Mouse (Mus musculus): ENCODE data around the gene Mfsd12. TPM values are rescaled to one million over a fixed set of nuclear protein-coding genes. Genes with fewer than 3 reads are reported as not detected.

Mfsd12 gene
- total RNA-seq (2014; rRNA removed; ENCODE audit: low replicate concordance) (20.2 and 30.5 TPM in 2 replicates), polyA plus RNA-seq (2015; fragmentation: Nextera tagmentation; extraction: Ambion mirVana) (10.3 and 11.4 TPM in 2 replicates)

GRCm38 (mm10) chr10:81356991-81357844 lies at the start of gene Mfsd12:
Gene Mfsd12, plus strand, starts transcription at chr10:81357491.
- H3K27me3 ChIP-seq (ENCODE audit: control insufficient read depth, insufficient read depth, low read length) = no peaks in the 10 kb centered on the region
- peak; percentile 89 for ATAC-seq (ENCODE audit: insufficient read depth, low read depth)
- DNase-seq (ENCODE audit: low spot score) = peak; percentile 86
- peak within 1 kb of the TSS; percentile 80 for H3K9ac ChIP-seq (replicated peaks; ENCODE audit: low read depth, low read length)
- 2% methylated on average over 77 of the region's 79 CpGs for WGBS
- 0 out of 2 replicates have a peak, but pooled peaks cover 6% of the 10 kb centered on the region for H3K36me3 ChIP-seq (replicated peaks; ENCODE audit: control insufficient read depth, insufficient read depth, low read length)
- H3K4me2 ChIP-seq (ENCODE audit: low read depth, low read length) = peak within 1 kb of the TSS; percentile 99
- peak within 1 kb of the TSS; percentile 63 for H3K27ac ChIP-seq (ENCODE audit: low read depth)
- peaks cover 13% of the 10 kb centered on the region for H3K4me1 ChIP-seq (ENCODE audit: control insufficient read depth, insufficient read depth)
- H3K4me3 ChIP-seq (ENCODE audit: low read depth, low read length) = peak within 1 kb of the TSS; percentile 76
- H3K9me3 ChIP-seq (replicated peaks; ENCODE audit: control insufficient read depth, low read length) = no peaks in the 10 kb centered on the region
- TF ChIP-seq EP300 (IDR thresholded peaks at IDR 0.05; ENCODE audit: low read depth) (no peak), CTCF (IDR thresholded peaks at IDR 0.05; ENCODE audit: low read depth) (no peak)

DNA sequence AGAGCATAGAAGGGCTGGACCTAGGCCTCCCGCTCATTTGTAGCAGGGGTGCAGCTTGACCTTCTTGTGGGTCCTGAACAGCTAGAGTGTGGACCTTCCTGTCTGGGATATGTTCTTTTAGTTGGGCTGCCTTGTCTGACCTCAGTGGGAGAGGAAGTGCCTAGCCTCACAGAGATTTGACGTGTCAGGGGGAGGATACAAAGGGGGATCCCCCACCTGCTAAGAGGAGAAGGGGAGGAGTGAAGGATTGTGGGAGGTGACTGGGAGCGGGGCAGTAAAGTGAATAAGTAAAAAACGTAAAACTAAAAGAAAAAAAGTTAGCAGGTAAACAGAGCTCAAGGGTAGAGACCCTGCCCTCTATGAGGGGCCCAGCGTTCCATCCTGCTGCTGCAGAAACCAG lies 47.7 kb upstream of the Mfsd12 start:
- no peak for ATAC-seq (ENCODE audit: insufficient read depth, low read depth)
- no peak for TF ChIP-seq EP300 (IDR thresholded peaks at IDR 0.05; ENCODE audit: low read depth)
- no peak for TF ChIP-seq CTCF (IDR thresholded peaks at IDR 0.05; ENCODE audit: low read depth)

DNA sequence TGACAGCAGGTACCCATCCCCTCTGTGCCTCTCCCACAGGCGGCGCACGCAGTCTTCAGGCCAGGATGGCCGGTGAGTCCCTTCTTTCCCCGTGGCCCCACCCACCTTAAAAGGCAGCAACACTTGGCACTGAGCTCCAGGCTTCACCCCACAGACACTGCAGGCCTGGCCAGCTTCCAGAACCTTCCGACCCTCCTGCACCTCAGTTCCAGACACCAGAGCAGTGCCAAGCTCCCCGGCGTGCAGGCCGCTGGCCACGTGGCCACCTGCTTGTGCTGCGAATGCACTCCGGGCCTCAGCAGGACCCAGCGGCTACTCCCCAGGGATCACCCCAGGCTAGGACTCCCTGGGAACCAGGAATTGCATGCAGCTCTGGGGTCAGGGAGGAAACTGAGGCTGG lies 43.7 kb upstream of the Mfsd12 start:
- H3K4me2 ChIP-seq (ENCODE audit: low read depth, low read length) = no peak overlapping the region
- no peaks in the 10 kb centered on the region for H3K9me3 ChIP-seq (replicated peaks; ENCODE audit: control insufficient read depth, low read length)
- DNase-seq (ENCODE audit: low spot score) = no peak
- TF ChIP-seq CTCF (IDR thresholded peaks at IDR 0.05; ENCODE audit: low read depth) (no peak), EP300 (IDR thresholded peaks at IDR 0.05; ENCODE audit: low read depth) (no peak)
- ATAC-seq (ENCODE audit: insufficient read depth, low read depth) = no peak
- H3K4me1 ChIP-seq (ENCODE audit: control insufficient read depth, insufficient read depth) = no peaks in the 10 kb centered on the region; the same call in 1 of the 2 replicates
- H3K27me3 ChIP-seq (ENCODE audit: control insufficient read depth, insufficient read depth, low read length) = no peaks in the 10 kb centered on the region
- H3K36me3 ChIP-seq (replicated peaks; ENCODE audit: control insufficient read depth, insufficient read depth, low read length) = peaks cover 86% of the 10 kb centered on the region
- 89% methylated on average over 13 of the region's 13 CpGs for WGBS
- H3K4me3 ChIP-seq (ENCODE audit: low read depth, low read length) = no peak overlapping the region
- no peak overlapping the region for H3K9ac ChIP-seq (replicated peaks; ENCODE audit: low read depth, low read length)
- H3K27ac ChIP-seq (ENCODE audit: low read depth) = no peak overlapping the region

More for the DNA sequence above, 47.7 kb upstream of the Mfsd12 start:
- WGBS = 89% methylated on average over 5 of the region's 5 CpGs
- Histone ChIP-seq H3K4me3 (ENCODE audit: low read depth, low read length) (no peak overlapping the region), H3K4me1 (ENCODE audit: control insufficient read depth, insufficient read depth) (no peaks in the 10 kb centered on the region), H3K27me3 (ENCODE audit: control insufficient read depth, insufficient read depth, low read length) (no peaks in the 10 kb centered on the region), H3K4me2 (ENCODE audit: low read depth, low read length) (no peak overlapping the region), H3K9ac (replicated peaks; ENCODE audit: low read depth, low read length) (no peak overlapping the region), H3K36me3 (replicated peaks; ENCODE audit: control insufficient read depth, insufficient read depth, low read length) (peaks cover 87% of the 10 kb centered on the region), H3K9me3 (replicated peaks; ENCODE audit: control insufficient read depth, low read length) (no peaks in the 10 kb centered on the region), H3K27ac (ENCODE audit: low read depth) (no peak overlapping the region)
- DNase-seq (ENCODE audit: low spot score) = no peak

GRCm38 (mm10) chr10:81314201-81314600 lies 43.1 kb upstream of the Mfsd12 start:
- Histone ChIP-seq H3K27me3 (ENCODE audit: control insufficient read depth, insufficient read depth, low read length) (no peaks in the 10 kb centered on the region), H3K4me1 (ENCODE audit: control insufficient read depth, insufficient read depth) (peaks cover 6% of the 10 kb centered on the region; the same call in 1 of the 2 replicates), H3K4me2 (ENCODE audit: low read depth, low read length) (no peak overlapping the region), H3K36me3 (replicated peaks; ENCODE audit: control insufficient read depth, insufficient read depth, low read length) (peaks cover 83% of the 10 kb centered on the region), H3K27ac (ENCODE audit: low read depth) (no peak overlapping the region), H3K9me3 (replicated peaks; ENCODE audit: control insufficient read depth, low read length) (no peaks in the 10 kb centered on the region), H3K4me3 (ENCODE audit: low read depth, low read length) (no peak overlapping the region), H3K9ac (replicated peaks; ENCODE audit: low read depth, low read length) (no peak overlapping the region)
- 78% methylated on average over 7 of the region's 7 CpGs for WGBS
- ATAC-seq (ENCODE audit: insufficient read depth, low read depth) (no peak), DNase-seq (ENCODE audit: low spot score) (no peak)
- TF ChIP-seq EP300 (IDR thresholded peaks at IDR 0.05; ENCODE audit: low read depth) = no peak
- TF ChIP-seq CTCF (IDR thresholded peaks at IDR 0.05; ENCODE audit: low read depth) = no peak

DNA sequence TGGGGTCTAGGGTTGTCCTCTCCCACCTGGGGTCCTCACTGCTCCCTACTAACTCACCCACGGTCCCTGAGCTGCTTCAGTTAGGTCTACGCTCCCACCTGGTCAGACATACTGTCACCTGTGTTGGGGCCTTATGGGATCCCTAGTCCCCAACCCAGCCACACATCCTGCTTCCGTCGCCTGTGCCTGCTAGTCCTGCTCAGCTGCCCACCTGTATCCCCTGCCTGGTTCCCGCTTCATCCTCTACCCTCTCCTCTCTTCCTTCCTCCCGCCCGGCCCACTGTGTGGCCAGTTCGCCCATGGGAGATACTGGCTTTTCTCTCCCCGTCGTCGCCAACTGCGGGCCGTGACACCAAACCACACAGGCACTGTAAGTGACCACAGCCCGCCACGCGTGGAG lies 41.7 kb upstream of the Mfsd12 start:
- no peak for TF ChIP-seq CTCF (IDR thresholded peaks at IDR 0.05; ENCODE audit: low read depth)
- TF ChIP-seq EP300 (IDR thresholded peaks at IDR 0.05; ENCODE audit: low read depth) = no peak
- ATAC-seq (ENCODE audit: insufficient read depth, low read depth) = no peak
- Histone ChIP-seq H3K27me3 (ENCODE audit: control insufficient read depth, insufficient read depth, low read length) (no peaks in the 10 kb centered on the region), H3K36me3 (replicated peaks; ENCODE audit: control insufficient read depth, insufficient read depth, low read length) (peaks cover 72% of the 10 kb centered on the region), H3K9ac (replicated peaks; ENCODE audit: low read depth, low read length) (no peak overlapping the region), H3K4me1 (ENCODE audit: control insufficient read depth, insufficient read depth) (peaks cover 13% of the 10 kb centered on the region; the same call in 1 of the 2 replicates), H3K9me3 (replicated peaks; ENCODE audit: control insufficient read depth, low read length) (no peaks in the 10 kb centered on the region), H3K27ac (ENCODE audit: low read depth) (no peak overlapping the region), H3K4me3 (ENCODE audit: low read depth, low read length) (no peak overlapping the region), H3K4me2 (ENCODE audit: low read depth, low read length) (no peak overlapping the region)
- 86% methylated on average over 16 of the region's 16 CpGs for WGBS
- DNase-seq (ENCODE audit: low spot score) = no peak

All from heart, postnatal 0 days (tissue).